Mouse (Mus musculus): Measurements from ENCODE around the gene Rwdd2a.

Gene Rwdd2a

GRCm38 (mm10) chr9:86571540-86572135 lies at the start of gene Rwdd2a, which contains the start of gene Pgm3:
TSS of gene Rwdd2a (plus strand) at chr9:86571991.
TSS of gene Pgm3 (minus strand) at chr9:86571842.
- DNase-seq = peak; percentile 93 to 95

- no peak for DNase-seq
These were observed 49.5 kb upstream of the Rwdd2a start for GRCm38 (mm10) chr9:86522335-86522734.

GRCm38 (mm10) chr9:86525600-86525999 lies 46.2 kb upstream of the Rwdd2a start:
- no peak for DNase-seq

- no peak for DNase-seq
These were observed 37.7 kb upstream of the Rwdd2a start for GRCm38 (mm10) chr9:86534071-86534470.

GRCm38 (mm10) chr9:86543451-86543850 lies 28.3 kb upstream of the Rwdd2a start:
- DNase-seq = no peak

- no peak for DNase-seq
These were observed 27.2 kb upstream of the Rwdd2a start for GRCm38 (mm10) chr9:86544559-86544958.

- no peak for DNase-seq
These were observed 22.1 kb upstream of the Rwdd2a start for GRCm38 (mm10) chr9:86549637-86550162.

- DNase-seq = no peak
These were observed 21.1 kb upstream of the Rwdd2a start for GRCm38 (mm10) chr9:86550717-86551116.

- DNase-seq = no peak
These were observed 17.9 kb upstream of the Rwdd2a start for GRCm38 (mm10) chr9:86553886-86554285.

GRCm38 (mm10) chr9:86554641-86555040 lies 17.1 kb upstream of the Rwdd2a start:
- no peak for DNase-seq

- DNase-seq = peak; percentile 34 to 46
These were observed 11.2 kb upstream of the Rwdd2a start for GRCm38 (mm10) chr9:86560543-86560942.

GRCm38 (mm10) chr9:86569314-86569910 lies 2.4 kb upstream of the Rwdd2a start:
- DNase-seq = peak; percentile 30 to 50

GRCm38 (mm10) chr9:86570261-86570890 lies 1.4 kb upstream of the Rwdd2a start:
- peak; percentile 50 to 52 for DNase-seq

GRCm38 (mm10) chr9:86570946-86571345 lies 845 bp upstream of the Rwdd2a start:
- no peak for DNase-seq

- DNase-seq = no peak
These were observed 405 bp downstream of the Rwdd2a start for GRCm38 (mm10) chr9:86572196-86572595.

- DNase-seq = peak; percentile 76 to 88
These were observed 973 bp downstream of the Rwdd2a start for GRCm38 (mm10) chr9:86572636-86573291.

- no peak for DNase-seq
These were observed 2.0 kb downstream of the Rwdd2a start for GRCm38 (mm10) chr9:86573616-86574303.

- DNase-seq = no peak
These were observed 3.4 kb downstream of the Rwdd2a start for GRCm38 (mm10) chr9:86575178-86575577.

GRCm38 (mm10) chr9:86579657-86580056 lies 7.9 kb downstream of the Rwdd2a start:
- DNase-seq = no peak

GRCm38 (mm10) chr9:86583740-86584139 lies 11.9 kb downstream of the Rwdd2a start:
- peak; percentile 50 to 76 for DNase-seq

- DNase-seq = no peak
These were observed 15.4 kb downstream of the Rwdd2a start for GRCm38 (mm10) chr9:86587019-86587795.
